Mouse (Mus musculus) kidney, embryonic 15.5 days (tissue): ENCODE results near the gene Disp1. TPM values are rescaled to one million over a fixed set of nuclear protein-coding genes. Genes with fewer than 3 reads are reported as not detected.

Experiments
- ATAC-seq: fragments of 200-750 bp; cut with Nextera tagmentation; replicated peaks from 2 replicates; pipeline ENCODE4 v1.8.0; 2017; ENCODE audit warnings: moderate TSS enrichment; ENCODE audit not compliant: low FRiP score
- H3K27ac ChIP-seq: fragments of 300-500 bp; sonication (generic); 2 replicates; pipeline ENCODE4 v1.5.1; 2015; ENCODE audit warnings: mild to moderate bottlenecking, inconsistent platforms
- H3K27me3 ChIP-seq: fragments of 300-500 bp; sonication (generic); 2 replicates; pipeline ENCODE4 v1.6.1; 2015; ENCODE audit warnings: inconsistent platforms
- H3K36me3 ChIP-seq: fragments of 300-500 bp; sonication (generic); 2 replicates; pipeline ENCODE4 v1.6.1; 2015; ENCODE audit warnings: inconsistent platforms
- H3K4me1 ChIP-seq: fragments of 300-500 bp; sonication (generic); 2 replicates; pipeline ENCODE4 v1.6.1; 2015; ENCODE audit warnings: inconsistent platforms
- H3K4me2 ChIP-seq: fragments of 300-500 bp; sonication (generic); 2 replicates; pipeline ENCODE4 v1.6.1; 2015; ENCODE audit warnings: moderate library complexity, mild to moderate bottlenecking, inconsistent platforms
- H3K4me3 ChIP-seq: fragments of 300-500 bp; sonication (generic); replicated peaks from 2 replicates; pipeline ENCODE4 v1.5.1; 2015; ENCODE audit warnings: mild to moderate bottlenecking, inconsistent platforms
- H3K9ac ChIP-seq: fragments of 300-500 bp; sonication (generic); 2 replicates; pipeline ENCODE4 v1.6.1; 2015; ENCODE audit warnings: mild to moderate bottlenecking, inconsistent platforms
- H3K9me3 ChIP-seq: fragments of 300-500 bp; sonication (generic); replicated peaks from 2 replicates; pipeline ENCODE4 v1.6.1; 2016; ENCODE audit warnings: inconsistent platforms
- WGBS: fragments of 180-500 bp; shearing (Covaris S2); methylation state at CpG from one replicate; pipeline ENCODE4 v1.1.7; 2015; ENCODE audit warnings: mixed read lengths; 5-methylcytosine and 5-hydroxymethylcytosine counted together
- polyA plus RNA-seq: library from polyadenylated mRNA; unstranded; fragments of >200 nt; fragmentation: Nextera tagmentation; extraction: Ambion mirVana; gene quantifications from 2 replicates; pipeline ENCODE4 v1.2.1, GENCODE M21; 2015

Disp1 gene
- polyA plus RNA-seq, 1 experiment from 2014 or later = 15.3 TPM

DNA sequence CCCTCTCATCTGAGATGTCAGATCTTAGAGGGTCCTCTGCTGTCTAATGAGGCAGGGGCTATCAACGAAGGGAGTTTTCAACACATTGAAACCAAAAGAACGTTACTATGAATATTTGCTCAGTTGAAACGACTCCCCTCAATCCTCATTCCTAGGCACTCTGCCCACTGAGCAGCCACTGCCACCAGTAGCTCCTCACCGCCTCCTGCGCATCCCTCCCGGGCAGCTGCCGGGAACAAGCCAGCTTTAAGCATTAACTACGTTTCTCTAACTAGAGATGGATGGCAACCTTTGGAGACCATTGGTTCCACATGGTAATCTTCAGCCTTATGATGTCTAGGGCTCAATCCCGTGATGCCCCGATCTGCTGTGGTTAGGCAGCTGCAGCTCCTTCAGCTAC is 123.7 kb downstream of the Disp1 start:
- H3K4me2 ChIP-seq = no peak overlapping the region
- WGBS = 91% methylated on average over 10 of the region's 10 CpGs

DNA sequence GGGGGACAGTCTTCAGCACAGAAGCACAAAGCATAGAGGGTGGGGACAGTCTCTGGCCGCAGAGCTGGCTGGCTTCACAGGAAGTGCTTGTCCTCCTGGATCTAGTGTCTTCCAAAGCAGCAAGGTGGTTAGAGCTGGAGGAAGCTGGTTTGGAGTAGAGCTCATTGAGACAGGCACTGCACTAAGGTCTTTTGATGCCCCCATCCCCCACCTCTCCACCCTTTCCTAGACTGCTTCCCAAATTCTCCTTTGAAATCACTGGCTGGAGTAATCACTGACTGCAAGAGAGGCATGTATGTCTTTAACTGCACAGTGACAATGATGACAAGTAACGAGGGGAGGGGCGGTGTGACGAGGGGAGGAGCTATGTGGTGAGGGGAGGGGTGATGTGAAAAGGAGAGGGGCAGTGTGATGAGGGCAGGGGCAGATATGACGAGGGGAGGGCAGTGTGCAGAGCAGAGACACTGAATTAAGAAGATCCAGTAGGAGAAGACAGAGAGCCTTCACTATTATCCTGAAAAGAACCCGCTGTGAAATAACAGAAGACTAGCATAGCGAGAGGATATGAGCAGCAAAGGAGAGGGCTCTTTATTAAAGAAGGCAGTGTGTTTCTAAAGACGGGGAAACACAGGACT is 125.8 kb downstream of the Disp1 start:
- H3K4me3 ChIP-seq = no peak overlapping the region
- H3K4me2 ChIP-seq = no peak overlapping the region
- no peak for ATAC-seq
- H3K9ac ChIP-seq = no peak overlapping the region
- WGBS = 77% methylated on average over 8 of the region's 8 CpGs
- peaks cover 54% of the 10 kb centered on the region for H3K36me3 ChIP-seq
- no peak overlapping the region for H3K27ac ChIP-seq
- H3K9me3 ChIP-seq = no peaks in the 10 kb centered on the region
- no peaks in the 10 kb centered on the region for H3K4me1 ChIP-seq
- no peaks in the 10 kb centered on the region for H3K27me3 ChIP-seq

More for the DNA sequence above, 123.7 kb downstream of the Disp1 start:
- Histone ChIP-seq H3K27me3 (no peaks in the 10 kb centered on the region), H3K27ac (no peak overlapping the region), H3K4me1 (peaks cover under 1% of the 10 kb centered on the region; the same call in 1 of the 2 replicates), H3K4me3 (no peak overlapping the region), H3K36me3 (peaks cover 47% of the 10 kb centered on the region), H3K9me3 (no peaks in the 10 kb centered on the region), H3K9ac (no peak overlapping the region)
- no peak for ATAC-seq

DNA sequence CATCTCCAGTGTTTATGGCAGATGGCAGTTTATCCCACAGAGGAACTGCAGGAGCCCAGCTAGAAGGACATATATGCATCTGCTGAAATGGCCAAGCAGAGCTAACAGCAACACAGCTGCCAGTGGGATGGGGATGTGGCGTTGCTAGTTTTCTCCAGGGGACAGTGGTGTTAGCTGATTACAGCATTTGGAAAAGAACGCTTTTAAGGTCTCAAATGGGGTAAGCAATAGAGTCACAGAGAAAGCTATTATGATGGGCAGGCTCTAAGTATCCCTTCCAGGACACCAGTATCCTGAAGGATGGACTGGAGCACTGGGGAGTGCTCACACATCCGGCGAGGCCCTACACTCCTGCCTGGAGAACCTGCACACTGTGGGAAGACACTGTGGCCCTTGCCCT is 129.0 kb downstream of the Disp1 start:
- Histone ChIP-seq H3K9ac (no peak overlapping the region), H3K27ac (no peak overlapping the region), H3K4me3 (no peak overlapping the region), H3K4me1 (no peaks in the 10 kb centered on the region), H3K9me3 (no peaks in the 10 kb centered on the region), H3K27me3 (no peaks in the 10 kb centered on the region), H3K36me3 (peaks cover 64% of the 10 kb centered on the region), H3K4me2 (no peak overlapping the region)
- 93% methylated on average over 4 of the region's 4 CpGs for WGBS
- no peak for ATAC-seq

DNA sequence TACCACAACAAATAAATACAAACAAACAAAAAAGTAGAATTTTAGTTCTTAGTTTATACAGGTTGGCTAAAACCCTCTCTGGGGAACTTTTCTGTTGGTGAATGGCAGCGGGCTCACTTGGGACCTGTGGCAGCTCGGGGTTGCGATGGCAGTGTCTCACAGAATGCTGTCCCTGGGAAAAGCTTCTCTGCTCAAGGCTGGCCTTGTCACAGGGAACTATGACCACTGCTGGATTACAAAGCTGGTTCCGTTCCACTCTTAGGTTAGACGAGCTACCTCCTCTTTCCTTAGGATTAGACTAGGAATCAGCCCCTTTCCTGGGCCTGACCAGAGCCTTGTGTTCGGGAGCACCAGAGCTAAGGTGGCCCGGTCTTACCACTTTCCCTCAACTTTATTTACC is 130.1 kb downstream of the Disp1 start:
- WGBS = 92% methylated on average over 7 of the region's 7 CpGs
- Histone ChIP-seq H3K4me2 (no peak overlapping the region), H3K4me3 (no peak overlapping the region), H3K9ac (no peak overlapping the region), H3K27ac (no peak overlapping the region), H3K9me3 (no peaks in the 10 kb centered on the region), H3K4me1 (no peaks in the 10 kb centered on the region), H3K36me3 (peaks cover 64% of the 10 kb centered on the region), H3K27me3 (no peaks in the 10 kb centered on the region)
- no peak for ATAC-seq

DNA sequence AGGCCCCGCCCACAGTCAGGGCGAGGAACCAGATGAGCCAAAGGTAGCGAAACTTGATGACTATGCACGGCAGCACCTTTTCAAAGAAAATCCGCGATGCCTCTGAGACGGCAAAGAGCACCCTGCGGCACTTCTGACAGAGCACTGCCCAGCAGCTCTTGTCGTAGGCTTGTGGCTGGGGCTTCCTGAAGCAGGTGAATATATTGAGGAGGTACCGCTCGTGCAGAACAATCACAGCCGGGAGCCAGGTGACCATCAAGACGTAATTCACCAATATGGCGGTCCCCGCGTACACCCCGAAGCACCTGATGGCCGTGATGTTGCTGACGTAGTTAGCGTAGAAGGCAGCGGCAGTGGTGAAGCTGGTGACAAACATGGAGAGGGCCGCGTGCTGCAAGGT is 132.7 kb downstream of the Disp1 start:
- Histone ChIP-seq H3K4me1 (0 out of 2 replicates have a peak, but pooled peaks cover 5% of the 10 kb centered on the region), H3K27ac (no peak overlapping the region), H3K4me2 (no peak overlapping the region), H3K36me3 (peaks cover 70% of the 10 kb centered on the region), H3K9me3 (no peaks in the 10 kb centered on the region), H3K27me3 (no peaks in the 10 kb centered on the region), H3K9ac (no peak overlapping the region), H3K4me3 (no peak overlapping the region)
- no peak for ATAC-seq
- WGBS = 96% methylated on average over 23 of the region's 23 CpGs

DNA sequence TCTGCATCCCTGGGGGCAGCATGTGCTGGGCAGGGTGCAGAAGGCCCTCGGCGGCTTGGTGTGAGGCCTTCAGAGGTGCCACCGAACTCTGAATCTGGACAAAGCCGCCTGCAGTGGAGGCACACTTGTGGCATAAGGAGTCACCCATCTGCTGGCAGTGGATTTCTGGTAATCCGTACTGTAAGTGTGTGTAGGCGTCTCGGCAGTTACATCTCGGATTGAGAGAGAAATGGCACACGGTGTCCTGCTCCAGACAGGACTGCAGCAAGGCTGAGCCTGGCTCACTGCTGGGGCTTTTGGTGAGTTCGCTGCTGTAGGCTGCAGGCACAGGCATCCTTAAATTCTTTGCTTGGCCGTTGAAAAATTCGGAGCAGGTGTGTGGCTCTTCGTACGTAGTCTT is 134.5 kb downstream of the Disp1 start:
- Histone ChIP-seq H3K36me3 (peaks cover 70% of the 10 kb centered on the region), H3K4me1 (0 out of 2 replicates have a peak, but pooled peaks cover 7% of the 10 kb centered on the region), H3K9me3 (no peaks in the 10 kb centered on the region), H3K4me3 (no peak overlapping the region), H3K27ac (no peak overlapping the region), H3K4me2 (no peak overlapping the region), H3K9ac (no peak overlapping the region), H3K27me3 (no peaks in the 10 kb centered on the region)
- 91% methylated on average over 14 of the region's 14 CpGs for WGBS
- ATAC-seq = no peak

DNA sequence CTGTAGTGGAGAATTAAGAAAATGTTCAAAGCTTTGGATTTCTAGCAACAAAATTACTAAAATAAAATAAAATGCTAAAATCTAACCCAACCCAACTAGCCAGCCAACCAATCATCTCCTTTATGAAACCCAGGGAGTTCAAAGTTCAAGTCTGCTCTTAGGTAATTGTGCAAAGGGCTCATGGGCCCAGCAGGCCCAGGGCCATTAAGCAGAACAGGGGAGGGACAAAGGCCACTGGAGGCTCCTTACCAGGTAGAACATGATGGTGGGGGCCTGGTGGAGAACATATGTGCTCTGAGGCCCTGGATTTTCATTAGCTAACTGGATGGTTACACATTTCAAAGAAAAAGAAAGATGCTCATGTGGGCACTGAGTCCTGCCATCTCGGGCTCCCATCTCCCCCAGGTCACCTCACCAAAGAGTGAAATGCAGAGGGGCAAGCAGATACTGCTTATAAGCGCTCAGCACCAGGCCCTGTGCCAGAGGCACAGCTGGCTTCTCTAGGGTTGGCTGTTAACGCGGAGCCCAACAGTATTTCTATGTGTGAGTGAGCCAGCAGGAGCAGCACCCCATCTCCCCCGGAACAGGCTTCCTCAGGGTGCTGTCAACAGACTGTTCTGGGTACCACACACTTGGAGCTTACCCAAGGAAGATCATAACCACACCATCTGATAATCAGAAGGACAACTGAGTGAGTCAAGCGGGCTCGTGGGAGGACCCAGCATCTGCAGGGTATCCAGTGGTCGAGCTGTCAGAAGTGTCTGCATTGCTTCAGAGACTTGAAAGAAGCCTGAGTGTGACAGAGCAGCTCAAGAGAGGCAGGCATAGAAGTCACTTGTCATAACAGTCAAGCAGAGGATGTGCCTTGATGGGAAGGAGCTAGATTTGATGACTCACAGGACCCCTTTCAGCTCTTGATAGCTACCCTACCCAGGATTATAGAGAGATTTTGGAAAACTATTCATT is 137.0 kb downstream of the Disp1 start:
- WGBS = 83% methylated on average over 8 of the region's 8 CpGs
- Histone ChIP-seq H3K9ac (no peak overlapping the region), H3K4me1 (0 out of 2 replicates have a peak, but pooled peaks cover 10% of the 10 kb centered on the region), H3K27ac (no peak overlapping the region), H3K36me3 (peaks cover 53% of the 10 kb centered on the region), H3K4me3 (no peak overlapping the region), H3K4me2 (no peak overlapping the region), H3K9me3 (no peaks in the 10 kb centered on the region), H3K27me3 (no peaks in the 10 kb centered on the region)
- no peak for ATAC-seq

DNA sequence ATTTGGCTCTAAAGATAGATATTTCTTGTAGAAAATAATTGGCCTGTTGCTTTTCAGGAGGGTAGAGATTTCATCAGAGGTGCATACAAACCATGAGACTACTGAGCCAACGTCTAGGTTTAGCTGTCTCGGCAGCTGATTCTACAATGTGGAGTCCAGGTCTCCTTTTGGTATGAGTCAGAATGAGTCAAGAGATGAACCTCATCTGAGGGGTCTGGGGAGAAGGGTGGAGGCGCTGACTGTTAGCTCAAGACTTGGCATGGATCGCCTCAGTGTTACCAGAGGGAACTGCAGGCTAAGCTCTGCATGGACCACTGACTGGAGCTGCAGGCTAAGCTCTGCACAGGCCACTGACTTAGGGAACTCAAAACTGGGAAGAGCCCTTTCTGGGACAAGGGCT is 138.9 kb downstream of the Disp1 start:
- H3K9me3 ChIP-seq = no peaks in the 10 kb centered on the region
- 0 out of 2 replicates have a peak, but pooled peaks cover 13% of the 10 kb centered on the region for H3K4me1 ChIP-seq
- no peak overlapping the region for H3K9ac ChIP-seq
- no peak overlapping the region for H3K4me3 ChIP-seq
- H3K36me3 ChIP-seq = peaks cover 34% of the 10 kb centered on the region
- no peak for ATAC-seq
- no peak overlapping the region for H3K4me2 ChIP-seq
- H3K27me3 ChIP-seq = no peaks in the 10 kb centered on the region
- no peak overlapping the region for H3K27ac ChIP-seq
- 76% methylated on average over 4 of the region's 4 CpGs for WGBS

DNA sequence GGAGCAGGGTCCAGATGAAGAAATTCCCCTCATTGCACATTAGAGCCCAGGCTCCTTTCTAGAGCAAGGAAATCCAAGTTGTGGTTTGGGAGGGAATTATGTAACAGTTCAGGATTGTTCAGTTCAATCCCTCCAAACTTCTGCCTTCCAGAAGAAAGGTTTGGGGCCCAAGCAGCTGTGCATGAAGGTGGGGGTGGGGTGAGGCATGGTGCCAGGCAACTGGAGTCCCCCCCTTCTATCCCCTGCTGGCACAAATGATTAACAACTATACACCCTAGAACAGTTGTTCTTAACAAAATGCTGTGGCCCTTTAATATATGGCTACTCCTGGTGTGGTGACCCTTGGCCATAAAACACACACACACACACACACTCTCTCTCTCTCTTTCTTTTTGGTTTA is 140.2 kb downstream of the Disp1 start:
- Histone ChIP-seq H3K36me3 (peaks cover 21% of the 10 kb centered on the region), H3K27me3 (no peaks in the 10 kb centered on the region), H3K4me1 (0 out of 2 replicates have a peak, but pooled peaks cover 13% of the 10 kb centered on the region), H3K9ac (no peak overlapping the region), H3K4me2 (no peak overlapping the region), H3K9me3 (no peaks in the 10 kb centered on the region), H3K4me3 (no peak overlapping the region), H3K27ac (no peak overlapping the region)
- no peak for ATAC-seq

DNA sequence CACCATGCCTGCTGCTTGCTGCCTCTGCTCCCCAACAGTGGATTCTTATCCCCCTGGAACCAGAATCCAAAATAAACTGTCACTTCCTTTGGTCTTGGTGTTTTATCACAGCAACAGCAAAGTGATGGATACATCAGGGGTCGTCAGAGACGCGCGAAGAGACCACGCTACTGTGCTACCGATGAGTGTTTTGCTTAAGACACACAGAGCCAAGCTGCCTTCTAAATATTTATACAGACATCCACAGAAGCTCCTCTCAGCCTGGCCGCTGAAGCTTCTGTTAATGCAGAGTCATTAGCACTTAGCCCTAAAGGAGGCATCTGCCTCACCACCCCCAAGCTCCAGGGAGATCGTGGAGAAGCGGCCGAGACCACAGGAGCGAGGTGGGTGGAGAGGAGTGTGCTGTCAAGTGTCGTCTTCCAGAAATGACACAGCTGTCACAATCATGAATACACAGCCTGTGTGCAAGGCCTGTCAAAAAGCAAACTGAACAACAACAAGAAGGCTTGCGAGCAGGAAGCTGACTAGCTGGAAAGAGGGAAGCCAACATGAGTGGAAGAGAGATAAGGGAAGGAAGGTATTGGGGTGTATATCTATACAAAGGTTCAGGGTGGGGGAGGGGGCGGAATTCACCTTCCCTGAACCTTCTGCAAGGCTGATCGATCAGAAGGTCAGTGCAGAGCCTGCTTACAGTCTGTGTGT is 146.1 kb downstream of the Disp1 start:
- no peaks in the 10 kb centered on the region for H3K27me3 ChIP-seq
- H3K27ac ChIP-seq = no peak overlapping the region
- H3K4me1 ChIP-seq = peaks cover 20% of the 10 kb centered on the region
- H3K36me3 ChIP-seq = no peaks in the 10 kb centered on the region
- 28% methylated on average over 15 of the region's 15 CpGs for WGBS
- no peaks in the 10 kb centered on the region for H3K9me3 ChIP-seq
- H3K4me3 ChIP-seq = no peak overlapping the region
- H3K9ac ChIP-seq = no peak overlapping the region
- no peak overlapping the region for H3K4me2 ChIP-seq
- ATAC-seq = 0 out of 2 replicates have a peak, but pooled peaks have one; percentile 40

DNA sequence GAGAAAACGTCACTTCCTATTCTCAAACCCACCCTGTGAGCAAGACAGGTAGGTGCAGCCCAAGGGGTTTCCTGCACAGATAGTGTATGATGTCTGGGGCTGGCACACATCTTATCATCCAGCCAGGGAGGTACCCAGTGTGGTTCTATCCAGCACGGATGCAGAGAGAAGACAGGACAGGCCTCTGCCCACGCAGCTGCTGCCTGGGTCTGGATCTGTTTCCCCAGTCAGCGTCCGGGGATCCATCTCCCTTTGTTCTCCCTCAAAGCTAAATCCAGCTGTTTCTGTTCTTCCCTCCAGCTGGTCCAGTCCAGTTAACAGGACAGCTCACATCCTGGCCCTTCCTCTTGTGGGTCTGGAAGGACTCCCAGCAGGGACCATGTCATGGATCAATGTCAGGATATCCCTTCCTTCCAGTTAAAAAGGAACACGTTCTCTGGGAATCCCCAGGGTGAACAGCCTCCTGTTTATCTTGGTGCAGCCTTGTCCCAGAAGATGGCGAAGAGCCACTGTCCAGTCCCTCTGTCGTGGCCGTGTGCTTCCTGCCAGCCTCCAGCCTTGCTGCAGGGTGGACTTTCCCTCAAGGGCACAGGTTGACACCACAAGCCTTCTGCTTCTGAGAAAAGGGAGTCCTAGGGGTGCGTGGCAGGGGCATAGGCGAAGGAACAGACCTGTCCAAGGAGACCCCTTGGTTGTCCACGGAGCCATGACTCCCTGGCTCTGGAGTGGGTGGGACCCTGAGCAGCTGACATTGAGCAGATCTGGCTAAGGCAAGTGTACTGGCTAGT is 148.9 kb downstream of the Disp1 start:
- Histone ChIP-seq H3K27ac (peak overlapping the region; percentile 64), H3K9ac (no peak overlapping the region), H3K9me3 (no peaks in the 10 kb centered on the region), H3K4me1 (peaks cover 25% of the 10 kb centered on the region), H3K4me3 (no peak overlapping the region), H3K36me3 (no peaks in the 10 kb centered on the region), H3K4me2 (no peak overlapping the region), H3K27me3 (no peaks in the 10 kb centered on the region)
- peak; percentile 54; the same call in 1 of the 2 replicates for ATAC-seq
- 58% methylated on average over 12 of the region's 12 CpGs for WGBS
